Comparison of ENCODE assay signal across 8 mouse cellular contexts in the genomic region with DNA sequence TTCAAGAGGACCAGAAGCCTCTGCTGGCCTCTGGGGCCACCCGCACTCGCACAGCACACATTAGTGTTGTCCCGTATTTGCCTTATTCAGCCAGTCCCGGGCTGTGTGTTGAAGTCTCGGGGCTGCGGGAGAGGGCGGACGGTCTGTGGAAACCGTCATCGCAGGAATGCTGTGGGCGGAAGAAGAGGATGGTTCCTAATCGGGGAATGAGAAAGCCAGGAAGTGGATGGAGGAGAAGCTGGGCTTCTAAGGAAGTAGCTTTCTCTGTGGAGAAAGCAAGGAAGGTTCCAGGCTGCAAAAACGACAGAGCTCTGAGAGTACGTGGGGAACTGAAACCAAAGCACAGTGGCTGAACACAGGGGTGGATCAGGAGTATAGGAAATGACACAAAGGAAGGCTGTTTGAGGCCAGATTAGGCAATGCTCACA. TPM values are rescaled to one million over a fixed set of nuclear protein-coding genes. Genes with fewer than 3 reads are reported as not detected.
DNase-seq lines count a peak whose midpoint lies in the region; ATAC-seq and TF ChIP-seq lines count a peak whose summit lies in the region.

No protein-coding gene starts in this region.

- H3K4me1 ChIP-seq in liver, adult 2 months (ENCODE audit: control insufficient read depth, insufficient read depth, low read length), result peaks cover 5% of the 10 kb centered on the region
- H3K4me1 ChIP-seq in brown adipose tissue, adult 24 weeks (ENCODE audit: control insufficient read depth, insufficient read depth, insufficient read length, low read length), result peaks cover 2% of the 10 kb centered on the region
- H3K4me1 ChIP-seq in liver, embryonic 11.5 days (replicated peaks; ENCODE audit: control insufficient read depth, insufficient read depth, low read length), result no peaks in the 10 kb centered on the region
- H3K4me1 ChIP-seq in cerebellum, adult 2 months (ENCODE audit: control insufficient read depth, insufficient read depth, low read length), result no peaks in the 10 kb centered on the region

- H3K9me3 ChIP-seq in liver, embryonic 11.5 days (ENCODE audit: control insufficient read depth, low read length), result no peaks in the 10 kb centered on the region

- no peaks in the 10 kb centered on the region for H3K27me3 ChIP-seq in liver, adult 2 months (ENCODE audit: control insufficient read depth, insufficient read depth, low read length)
- H3K27me3 ChIP-seq in liver, embryonic 11.5 days (replicated peaks; ENCODE audit: control insufficient read depth, insufficient read depth, low read length), result no peaks in the 10 kb centered on the region
- H3K27me3 ChIP-seq in cerebellum, adult 2 months (ENCODE audit: control insufficient read depth, insufficient read depth, low read length), result no peaks in the 10 kb centered on the region

- no peak for TF ChIP-seq CTCF in liver, adult 2 months (IDR thresholded peaks at IDR 0.05; ENCODE audit: low read depth, low read length)
- no peak for TF ChIP-seq CTCF in cerebellum, adult 2 months (IDR thresholded peaks at IDR 0.05; ENCODE audit: borderline replicate concordance, insufficient read depth, low read depth, low read length)

- no peaks in the 10 kb centered on the region for H3K36me3 ChIP-seq in liver, adult 2 months (ENCODE audit: control insufficient read depth, insufficient read depth, low read length)
- H3K36me3 ChIP-seq in liver, embryonic 11.5 days (ENCODE audit: control insufficient read depth, insufficient read depth, low read length), result no peaks in the 10 kb centered on the region

- DNase-seq in liver, adult 2 months (ENCODE audit: extremely low read depth, low read depth, low spot score), result peak; percentile 34
- DNase-seq in liver, result no peak
- DNase-seq in heart, postnatal 10 days, result peak; percentile 62 to 68
- no peak for DNase-seq in liver, embryonic 11.5 days (ENCODE audit: low spot score)
- no peak for DNase-seq in left cerebral cortex, adult 9 months (ENCODE audit: low spot score in 2 of 2)
- no peak for DNase-seq in cerebellum, adult 2 months

- peak overlapping the region; percentile 55 for H3K4me2 ChIP-seq in liver, embryonic 11.5 days

- intact Hi-C loops in heart, postnatal 10 days (cut with DNase I), result no loop called here

- no peak for TF ChIP-seq POLR2A in liver, adult 2 months (IDR thresholded peaks at IDR 0.05; ENCODE audit: extremely low read depth, insufficient read depth, low read length)
- TF ChIP-seq POLR2A in cerebellum, adult 2 months (IDR thresholded peaks at IDR 0.05; ENCODE audit: borderline replicate concordance, insufficient read depth, low read length), result no peak

- H3K9ac ChIP-seq in liver, adult 2 months (ENCODE audit: low read depth, low read length), result peak overlapping the region; percentile 48; the same call in 1 of the 2 replicates
- peak overlapping the region; percentile 44; the same call in 1 of the 2 replicates for H3K9ac ChIP-seq in liver, embryonic 11.5 days (ENCODE audit: low read depth, low read length)

- H3K27ac ChIP-seq in liver, adult 2 months (replicated peaks; ENCODE audit: insufficient read depth, low read depth, low read length), result no peak overlapping the region
- H3K27ac ChIP-seq in brown adipose tissue, adult 24 weeks (replicated peaks; ENCODE audit: low read depth, low read length), result peak overlapping the region; percentile 71
- no peak overlapping the region; the same call in 1 of the 2 replicates for H3K27ac ChIP-seq in liver, embryonic 11.5 days (ENCODE audit: low read depth, low read length)
- no peak overlapping the region for H3K27ac ChIP-seq in cerebellum, adult 2 months (ENCODE audit: insufficient read depth, low read length)

- H3K4me3 ChIP-seq in liver, adult 2 months (ENCODE audit: insufficient read depth, low read depth, low read length), result peak overlapping the region; percentile 51
- peak overlapping the region; percentile 35 for H3K4me3 ChIP-seq in brown adipose tissue, adult 24 weeks (ENCODE audit: insufficient read depth, low read depth, low read length)
- no peak overlapping the region for H3K4me3 ChIP-seq in liver, embryonic 11.5 days (ENCODE audit: low read depth, low read length)
- no peak overlapping the region for H3K4me3 ChIP-seq in cerebellum, adult 2 months (replicated peaks; ENCODE audit: insufficient read depth, low read depth, low read length)

- ATAC-seq in liver, embryonic 11.5 days (replicated peaks; ENCODE audit: low FRiP score), result no peak
- peak; percentile 68 for ATAC-seq in neutrophil, adult 5-6 weeks (ENCODE audit: extremely low read depth, insufficient number of reproducible peaks, low FRiP score, poor library complexity, severe bottlenecking)

- peaks cover 10% of the 10 kb centered on the region; the same call in 1 of the 2 replicates for H3K79me2 ChIP-seq in liver, adult 2 months (ENCODE audit: control insufficient read depth, insufficient read depth, low read length)

- 59% methylated on average over 14 of the region's 14 CpGs for WGBS in liver, adult 2 months
- 36% methylated on average over 14 of the region's 14 CpGs for WGBS in liver, embryonic 11.5 days
- 66% methylated on average over 14 of the region's 14 CpGs for WGBS in cerebellum, adult 2 months

RNA-seq across cellular contexts. Expression of gene Txk, which starts 43.6 kb away (rescaled TPM):
- total RNA-seq in liver, adult 2 months (2014; rRNA removed), result 0.20 and 0.46 TPM in 2 replicates
- 0.15 and 0.22 TPM in 2 replicates for polyA plus RNA-seq in liver, adult 2 months (2012; rRNA removed)
- not detected in 2 replicates for polyA plus RNA-seq in brown adipose tissue, adult 24 weeks (2012; ENCODE audit: insufficient read depth, insufficient read length, missing spikeins)
- total RNA-seq in heart, postnatal 10 days (2021), result under 1 TPM; 0.22 to 0.34 TPM
- polyA plus RNA-seq in liver, embryonic 11.5 days (2014; fragmentation: Nextera tagmentation; extraction: Ambion mirVana), result not detected in 2 replicates
- total RNA-seq in neutrophil, adult 5-6 weeks (2017), result 20.1 and 22.3 TPM in 2 replicates
- polyA plus RNA-seq in cerebellum, adult 2 months (2012; rRNA removed), result 0.03 and 0.05 TPM in 2 replicates

Comparison
In these comparisons a context has a peak if more than half of its experiments do, and no peak if none do; other contexts are left out.
1. DNase-seq: peak in liver, adult 2 months (single experiment) and heart, postnatal 10 days (2 of 2); none in liver (single experiment), liver, embryonic 11.5 days (single experiment), left cerebral cortex, adult 9 months (0 of 2) and cerebellum, adult 2 months (0 of 2).
2. H3K4me3 ChIP-seq: peak in liver, adult 2 months (single experiment) and brown adipose tissue, adult 24 weeks (single experiment); none in liver, embryonic 11.5 days (single experiment) and cerebellum, adult 2 months (single experiment).